Mouse (Mus musculus): ENCODE measurements around the gene Cltc.

GRCm38 (mm10) chr11:86769884-86770283 lies 12.5 kb upstream of the Cltc start:
- TF ChIP-seq POLR2A (IDR thresholded peaks at IDR 0.05; ENCODE audit: insufficient read depth, low read depth, low read length) (no peak), CTCF (IDR thresholded peaks at IDR 0.05) (no peak), EP300 (IDR thresholded peaks at IDR 0.05; ENCODE audit: insufficient read depth, low read depth, low read length) (no peak)

Measured in heart, adult 2 months (tissue).